Mouse (Mus musculus) CH12.LX (cell line): ENCODE measurements around the gene Zfp593.

ENCODE experiments used
- CTCF ChIP-seq, 2 experiments: IDR thresholded peaks in 1 of 2; conservative IDR thresholded peaks in 1 of 2; 2 replicates each; pipeline ENCODE4 v1.5.1; 2011 to 2012; ENCODE audit warnings: low read depth in 2 of 2, low read length in 2 of 2, improper control_type of control experiment in 1 of 2, inconsistent platforms in 1 of 2, mild to moderate bottlenecking in 1 of 2, moderate library complexity in 1 of 2
- EP300 ChIP-seq: IDR thresholded peaks from 2 replicates; pipeline ENCODE4 v1.6.1; 2011; ENCODE audit warnings: low read length, improper control_type of control experiment
- MAX ChIP-seq: IDR thresholded peaks from 2 replicates; pipeline ENCODE4 v1.6.1; 2011; ENCODE audit warnings: low read length, improper control_type of control experiment
- MEF2A ChIP-seq: IDR thresholded peaks from 2 replicates; pipeline ENCODE4 v1.6.1; 2014; ENCODE audit warnings: low read depth, mild to moderate bottlenecking, inconsistent platforms, low read length, improper control_type of control experiment, borderline replicate concordance
- MXI1 ChIP-seq: IDR thresholded peaks from 2 replicates; pipeline ENCODE4 v1.6.1; 2011; ENCODE audit warnings: mild to moderate bottlenecking, low read depth, low read length, improper control_type of control experiment
- MYC ChIP-seq: IDR thresholded peaks from 2 replicates; pipeline ENCODE4 v1.6.1; 2011; ENCODE audit warnings: low read depth, mild to moderate bottlenecking, improper control_type of control experiment, low read length
- POLR2AphosphoS2 ChIP-seq: IDR thresholded peaks from 2 replicates; pipeline ENCODE4 v1.6.1; 2011; ENCODE audit warnings: low read depth, low read length, improper control_type of control experiment
- TCF12 ChIP-seq: IDR thresholded peaks from 2 replicates; pipeline ENCODE4 v1.6.1; 2014; ENCODE audit warnings: low read depth, mild to moderate bottlenecking, inconsistent platforms, low read length, improper control_type of control experiment
- UBTF ChIP-seq: IDR thresholded peaks from 2 replicates; pipeline ENCODE4 v1.6.1; 2012; ENCODE audit warnings: low read depth, mild to moderate bottlenecking, inconsistent platforms, low read length, improper control_type of control experiment, moderate library complexity
- ZC3H11A ChIP-seq: IDR thresholded peaks from 2 replicates; pipeline ENCODE4 v1.6.1; 2012; ENCODE audit warnings: low read depth, mild to moderate bottlenecking, inconsistent platforms, low read length, improper control_type of control experiment
- ZKSCAN1 ChIP-seq: IDR thresholded peaks from 2 replicates; pipeline ENCODE4 v1.6.1; 2012; ENCODE audit warnings: low read depth, inconsistent platforms, low read length, improper control_type of control experiment, borderline replicate concordance

- TF ChIP-seq CTCF (conservative IDR thresholded peaks at IDR 0.05 in 1 of 2, IDR thresholded peaks at IDR 0.05 in 1 of 2; ENCODE audit: low read depth in 2 of 2, low read length in 2 of 2) (no peak), TCF12 (no peak), MXI1 (no peak), UBTF (no peak), POLR2AphosphoS2 (no peak), ZC3H11A (no peak), MYC (no peak), EP300 (no peak), MAX (no peak; the same call in 1 of the 2 replicates), ZKSCAN1 (no peak), MEF2A (no peak; the same call in 1 of the 2 replicates)
Observed at GRCm38 (mm10) chr4:134272731-134273416, 27.5 kb upstream of the Zfp593 start.
